Mouse (Mus musculus) naive thymus-derived CD4-positive, alpha-beta T cell, adult 2 months (primary cell): ENCODE measurements around the gene Pgap3.
"Not testable (repeated sequence)": the region's sequence is repeated elsewhere in the genome, so short reads cannot be mapped to it uniquely, and the experiment has no call there.

Experiments
- DNase-seq: peaks from one replicate; pipeline ENCODE4 v3.0.0-alpha.2; 2011; ENCODE audit warnings: low read depth

Pgap3 gene

GRCm38 (mm10) chr11:98412273-98412796 lies 12.0 kb upstream of the Pgap3 start, which contains the start of gene Erbb2:
Erbb2 (plus strand) TSS chr11:98412470.
- DNase-seq, result peak; percentile 24

- DNase-seq, result no peak
These were observed 9.1 kb upstream of the Pgap3 start for GRCm38 (mm10) chr11:98409341-98409822.

GRCm38 (mm10) chr11:98408872-98409271 lies 8.6 kb upstream of the Pgap3 start:
- no peak for DNase-seq

- DNase-seq, result no peak
These were observed 6.3 kb upstream of the Pgap3 start for GRCm38 (mm10) chr11:98406621-98407020.

GRCm38 (mm10) chr11:98400816-98401215 lies 526 bp upstream of the Pgap3 start:
- no peak for DNase-seq

GRCm38 (mm10) chr11:98397946-98398345 lies 2.3 kb downstream of the Pgap3 start:
- no peak for DNase-seq

GRCm38 (mm10) chr11:98395041-98395440 lies 5.2 kb downstream of the Pgap3 start:
- no peak for DNase-seq

- no peak for DNase-seq
These were observed 6.0 kb downstream of the Pgap3 start for GRCm38 (mm10) chr11:98394301-98394700.

- peak; percentile 68 for DNase-seq
These were observed 7.0 kb downstream of the Pgap3 start for GRCm38 (mm10) chr11:98393317-98393716.

- DNase-seq, result no peak
These were observed 7.6 kb downstream of the Pgap3 start for GRCm38 (mm10) chr11:98392645-98393044.

- no peak for DNase-seq
These were observed 8.3 kb downstream of the Pgap3 start for GRCm38 (mm10) chr11:98392034-98392433.

- DNase-seq, result no peak
These were observed 10.1 kb downstream of the Pgap3 start for GRCm38 (mm10) chr11:98390141-98390540.

GRCm38 (mm10) chr11:98389221-98389780 lies 11.0 kb downstream of the Pgap3 start:
- peak; percentile 70 for DNase-seq

GRCm38 (mm10) chr11:98388282-98388681 lies 12.0 kb downstream of the Pgap3 start:
- DNase-seq, result no peak

- no peak for DNase-seq
These were observed 13.2 kb downstream of the Pgap3 start for GRCm38 (mm10) chr11:98387056-98387577.

- DNase-seq, result peak; percentile 42
These were observed 13.7 kb downstream of the Pgap3 start for GRCm38 (mm10) chr11:98386596-98386995.

GRCm38 (mm10) chr11:98385638-98386585 lies 14.4 kb downstream of the Pgap3 start, which contains the start of gene Pnmt:
Pnmt (plus strand) TSS chr11:98386450.
- no peak for DNase-seq

GRCm38 (mm10) chr11:98384721-98385637 lies 15.3 kb downstream of the Pgap3 start:
- no peak for DNase-seq

GRCm38 (mm10) chr11:98384216-98384615 lies 16.1 kb downstream of the Pgap3 start:
- DNase-seq, result no peak

GRCm38 (mm10) chr11:98383261-98384030 lies 16.8 kb downstream of the Pgap3 start, which contains the start of gene Tcap:
Tcap (plus strand) TSS chr11:98383811.
- no peak for DNase-seq

GRCm38 (mm10) chr11:98382405-98382804 lies 17.9 kb downstream of the Pgap3 start:
- not testable (repeated sequence) for DNase-seq
